Mouse (Mus musculus) liver, postnatal 0 days (tissue): Measurements from ENCODE around the gene Map2k2.

Experiments
- CTCF ChIP-seq: sonication (generic); IDR thresholded peaks from 2 replicates; pipeline ENCODE4 v1.5.1; 2016; ENCODE audit warnings: antibody characterized with exemption, low read depth
- EP300 ChIP-seq: IDR thresholded peaks from 2 replicates; pipeline ENCODE4 v1.6.1; 2016; ENCODE audit warnings: antibody characterized with exemption, low read depth, mild to moderate bottlenecking

DNA sequence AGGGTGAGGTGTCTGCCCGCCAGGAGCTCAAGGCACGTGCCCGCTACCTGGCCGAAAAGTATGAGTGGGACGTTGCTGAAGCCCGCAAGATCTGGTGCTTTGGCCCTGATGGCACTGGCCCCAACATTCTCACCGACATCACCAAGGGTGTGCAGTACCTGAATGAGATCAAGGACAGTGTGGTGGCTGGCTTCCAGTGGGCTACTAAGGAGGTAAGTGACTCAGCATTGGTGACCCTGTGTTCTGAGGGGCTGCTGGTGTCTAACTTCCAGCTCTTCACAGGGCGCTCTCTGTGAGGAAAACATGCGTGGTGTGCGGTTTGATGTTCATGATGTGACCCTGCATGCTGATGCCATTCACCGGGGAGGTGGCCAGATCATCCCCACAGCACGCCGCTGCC is 75.2 kb downstream of the Map2k2 start:
- TF ChIP-seq CTCF, result no peak
- TF ChIP-seq EP300, result no peak
